Mouse (Mus musculus) liver, embryonic 18 days (tissue): ENCODE data around the gene Acad9. TPM values are rescaled to one million over a fixed set of nuclear protein-coding genes. Genes with fewer than 3 reads are reported as not detected.

Experiments
- polyA plus RNA-seq: library from polyadenylated mRNA; depleted of rRNA; stranded (reverse); fragments of >200 nt; gene quantifications from 2 replicates; pipeline ENCODE4 v1.2.3, GENCODE M21; 2012; rRNA removed

Acad9 gene
- 11.8 and 12.4 TPM in 2 replicates for polyA plus RNA-seq

DNA sequence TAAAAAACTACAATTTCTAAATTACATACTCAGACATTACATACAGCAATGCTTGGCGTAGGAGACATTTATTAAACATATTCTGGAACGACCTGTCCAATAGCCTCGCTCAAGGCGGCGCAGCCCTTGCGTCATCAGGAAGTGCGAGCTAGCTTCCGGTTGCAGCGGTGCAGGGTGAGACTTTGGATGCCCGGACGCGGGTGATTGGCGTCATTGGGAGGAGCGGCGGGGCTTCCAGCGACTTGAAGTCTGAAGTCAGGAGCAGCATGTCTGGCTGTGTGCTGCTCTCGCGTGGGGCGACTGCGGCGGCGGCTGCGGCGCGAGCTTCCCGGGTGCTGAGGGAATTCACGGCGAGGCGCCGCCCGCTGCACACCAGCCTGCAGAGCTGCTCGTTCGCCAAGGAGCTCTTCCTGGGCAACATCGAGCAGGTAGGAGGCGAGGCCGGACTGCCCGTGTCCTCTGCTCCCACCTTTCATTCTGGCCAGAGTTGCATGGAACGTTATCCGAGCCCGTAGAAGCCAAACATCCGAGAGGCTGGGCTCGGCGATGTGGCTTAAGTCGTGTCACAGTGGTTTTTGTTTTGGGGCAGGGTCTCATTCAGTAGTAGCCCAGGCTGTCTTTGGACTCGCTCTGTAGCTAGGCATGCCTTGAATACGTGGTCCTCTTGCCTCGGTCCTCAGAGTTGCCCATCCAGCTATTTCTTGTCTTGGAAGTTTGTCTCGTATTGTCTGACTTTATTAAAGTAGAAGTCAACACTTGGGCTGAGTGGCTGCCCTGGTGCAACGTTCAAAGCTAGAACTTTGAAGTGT is at the start of gene Acad9:
TSS of gene Acad9 (plus strand) at position 137 of the 809 bp plus-strand sequence.

DNA sequence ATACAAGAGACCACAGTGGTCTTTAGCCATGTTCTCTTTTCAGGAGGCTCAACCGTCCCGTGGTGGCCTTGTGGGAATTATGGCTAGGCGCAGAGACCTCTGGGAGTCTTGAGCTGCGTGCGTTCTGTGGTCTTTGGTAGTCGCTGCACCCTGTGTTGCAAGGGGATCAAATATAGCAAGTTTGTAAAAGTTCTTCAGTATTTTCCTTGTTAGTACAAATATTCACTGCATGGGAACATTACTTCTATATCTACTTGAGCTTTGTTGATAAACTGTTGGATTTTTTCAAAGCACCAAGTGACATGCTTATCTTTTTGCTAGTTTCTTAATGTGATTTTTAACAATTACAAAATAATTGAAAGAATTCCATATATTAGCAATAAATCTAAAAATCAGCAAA is 12.3 kb upstream of the Acad9 start, which contains the start of gene Ccdc144b:
TSS of gene Ccdc144b (minus strand) at position 101 of the 400 bp plus-strand sequence.

Other genes with a start within 250 kb of the Acad9 start
- 20.1 and 24.6 TPM in 2 replicates for gene Dcun1d1, start 128.5 kb upstream of the Acad9 start, polyA plus RNA-seq
- 13.4 and 14.3 TPM in 2 replicates for gene Mccc1, start 65.3 kb upstream of the Acad9 start, polyA plus RNA-seq
- gene Ccdc144b, start 12.4 kb upstream of the Acad9 start, polyA plus RNA-seq, result not detected in 2 replicates
- gene D3Ertd254e, start 85.0 kb downstream of the Acad9 start, polyA plus RNA-seq, result 0.48 and 0.53 TPM in 2 replicates
- not detected in 2 replicates for gene Qrfpr, start 156.3 kb downstream of the Acad9 start, polyA plus RNA-seq